Mouse (Mus musculus) testis, adult 2 months (tissue): ENCODE data around the gene Sh3pxd2a. TPM values are rescaled to one million over a fixed set of nuclear protein-coding genes. Genes with fewer than 3 reads are reported as not detected.

Experiments used
- H3K27ac ChIP-seq: fragments of 200-500 bp; 2 replicates; pipeline ENCODE4 v1.5.1; 2012; ENCODE audit warnings: low read depth, low read length; ENCODE audit not compliant: control insufficient read depth, insufficient read depth
- H3K27me3 ChIP-seq: fragments of 200-500 bp; 2 replicates; pipeline ENCODE4 v1.6.1; 2012; ENCODE audit warnings: mild to moderate bottlenecking, low read length, moderate library complexity; ENCODE audit not compliant: control insufficient read depth, insufficient read depth
- H3K36me3 ChIP-seq: fragments of 200-500 bp; 2 replicates; pipeline ENCODE4 v1.6.1; 2012; ENCODE audit warnings: mild to moderate bottlenecking, low read length; ENCODE audit not compliant: control insufficient read depth, insufficient read depth
- H3K4me1 ChIP-seq: fragments of 200-500 bp; 2 replicates; pipeline ENCODE4 v1.6.1; 2012; ENCODE audit warnings: low read length; ENCODE audit not compliant: control insufficient read depth, insufficient read depth
- H3K4me3 ChIP-seq: fragments of 200-500 bp; 2 replicates; pipeline ENCODE4 v1.5.1; 2012; ENCODE audit warnings: low read depth, mild to moderate bottlenecking, low read length, moderate library complexity, mixed read lengths; ENCODE audit not compliant: control insufficient read depth
- CTCF ChIP-seq: fragments of 200-500 bp; IDR thresholded peaks from 2 replicates; pipeline ENCODE4 v1.5.1; 2012; ENCODE audit warnings: low read depth, mild to moderate bottlenecking, inconsistent platforms, low read length, moderate library complexity; ENCODE audit not compliant: control insufficient read depth, insufficient read depth, insufficient replicate concordance
- POLR2A ChIP-seq: fragments of 200-500 bp; IDR thresholded peaks from 2 replicates; pipeline ENCODE4 v1.6.1; 2012; ENCODE audit warnings: low read depth, mild to moderate bottlenecking, inconsistent platforms, low read length, moderate library complexity; ENCODE audit not compliant: control insufficient read depth
- polyA plus RNA-seq: library from polyadenylated mRNA; depleted of rRNA; stranded (reverse); fragments of >200 nt; gene quantifications from 2 replicates; pipeline ENCODE4 v1.2.3, GENCODE M21; 2012

Sh3pxd2a gene
- polyA plus RNA-seq, 1 experiment: 1.2 TPM

- no peak overlapping the region for H3K27ac ChIP-seq
- H3K36me3 ChIP-seq: no peaks in the 10 kb centered on the region; the same call in 1 of the 2 replicates
- H3K4me3 ChIP-seq: no peak overlapping the region
- H3K27me3 ChIP-seq: no peaks in the 10 kb centered on the region
- TF ChIP-seq POLR2A: no peak
- no peak for TF ChIP-seq CTCF
- H3K4me1 ChIP-seq: no peaks in the 10 kb centered on the region; the same call in 1 of the 2 replicates
Measured at GRCm38 (mm10) chr19:47508771-47509281, 44.6 kb upstream of the Sh3pxd2a start.

- Histone ChIP-seq H3K4me1 (no peaks in the 10 kb centered on the region; the same call in 1 of the 2 replicates), H3K36me3 (no peaks in the 10 kb centered on the region; the same call in 1 of the 2 replicates), H3K27me3 (no peaks in the 10 kb centered on the region), H3K27ac (no peak overlapping the region), H3K4me3 (no peak overlapping the region)
- no peak for TF ChIP-seq POLR2A
- TF ChIP-seq CTCF: no peak
Measured at GRCm38 (mm10) chr19:47508191-47508590, 44.0 kb upstream of the Sh3pxd2a start.

GRCm38 (mm10) chr19:47507128-47508121 lies 43.2 kb upstream of the Sh3pxd2a start:
- no peaks in the 10 kb centered on the region for H3K27me3 ChIP-seq
- TF ChIP-seq POLR2A (no peak), CTCF (no peak; the same call in 1 of the 2 replicates)
- H3K36me3 ChIP-seq: no peaks in the 10 kb centered on the region; the same call in 1 of the 2 replicates
- no peak overlapping the region for H3K4me3 ChIP-seq
- no peak overlapping the region for H3K27ac ChIP-seq
- H3K4me1 ChIP-seq: no peaks in the 10 kb centered on the region

GRCm38 (mm10) chr19:47503625-47504024 lies 39.4 kb upstream of the Sh3pxd2a start:
- no peak overlapping the region for H3K27ac ChIP-seq
- no peaks in the 10 kb centered on the region; the same call in 1 of the 2 replicates for H3K36me3 ChIP-seq
- TF ChIP-seq POLR2A (no peak), CTCF (peak; percentile 19; the same call in 1 of the 2 replicates)
- H3K4me3 ChIP-seq: no peak overlapping the region
- no peaks in the 10 kb centered on the region for H3K4me1 ChIP-seq
- no peaks in the 10 kb centered on the region for H3K27me3 ChIP-seq

- H3K4me3 ChIP-seq: no peak overlapping the region
- H3K27ac ChIP-seq: no peak overlapping the region
- no peaks in the 10 kb centered on the region for H3K27me3 ChIP-seq
- H3K4me1 ChIP-seq: no peaks in the 10 kb centered on the region
- H3K36me3 ChIP-seq: no peaks in the 10 kb centered on the region
- TF ChIP-seq CTCF: no peak
Measured at GRCm38 (mm10) chr19:47502563-47502962, 38.4 kb upstream of the Sh3pxd2a start.

- no peak overlapping the region for H3K27ac ChIP-seq
- no peak for TF ChIP-seq CTCF
- TF ChIP-seq POLR2A: no peak
- H3K36me3 ChIP-seq: no peaks in the 10 kb centered on the region
- H3K4me1 ChIP-seq: no peaks in the 10 kb centered on the region
- H3K27me3 ChIP-seq: no peaks in the 10 kb centered on the region
- H3K4me3 ChIP-seq: no peak overlapping the region
Measured at GRCm38 (mm10) chr19:47500389-47501011, 36.3 kb upstream of the Sh3pxd2a start.

GRCm38 (mm10) chr19:47499841-47500240 lies 35.6 kb upstream of the Sh3pxd2a start:
- Histone ChIP-seq H3K4me3 (no peak overlapping the region), H3K27me3 (no peaks in the 10 kb centered on the region), H3K27ac (no peak overlapping the region), H3K4me1 (no peaks in the 10 kb centered on the region), H3K36me3 (no peaks in the 10 kb centered on the region)
- TF ChIP-seq POLR2A: no peak
- no peak for TF ChIP-seq CTCF
